Mouse (Mus musculus): Measurements from ENCODE around the gene Ms4a6d.
"Not testable (repeated sequence)": the region's sequence is repeated elsewhere in the genome, so short reads cannot be mapped to it uniquely, and the experiment has no call there.

DNA sequence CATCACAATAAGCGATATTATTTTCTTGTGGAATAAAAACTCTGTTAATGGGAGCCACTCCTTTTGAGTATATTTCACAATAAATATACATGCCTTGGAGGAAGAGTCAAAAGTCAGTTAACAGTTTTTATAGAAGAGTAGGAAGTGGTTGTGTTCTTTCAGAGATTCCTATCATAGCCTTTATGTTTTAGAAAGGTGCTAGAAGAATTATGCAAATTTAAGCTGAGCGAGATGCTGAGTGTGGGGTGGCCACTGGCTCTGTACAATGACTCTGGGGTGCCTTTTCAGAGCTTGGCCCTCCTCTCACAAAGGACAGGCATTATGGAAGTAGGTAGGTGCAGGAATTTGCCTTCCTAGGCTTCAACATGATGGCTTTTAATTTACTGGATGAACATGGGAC lies 60.3 kb downstream of the Ms4a6d start:
- TF ChIP-seq EP300, CTCF (IDR thresholded peaks at IDR 0.05; ENCODE audit: low read depth): not testable (repeated sequence)

Measured in heart, postnatal 0 days (tissue).